Mouse (Mus musculus): ENCODE results near the gene Gm20696. TPM values are rescaled to one million over a fixed set of nuclear protein-coding genes. Genes with fewer than 3 reads are reported as not detected.

Gene Gm20696
- polyA plus RNA-seq, 1 experiment from 2014 or later, result 2.6 TPM

- 75% methylated on average over 4 of the region's 4 CpGs for WGBS
- no peak overlapping the region for H3K27ac ChIP-seq (ENCODE audit: poor library complexity, severe bottlenecking)
- no peak for ATAC-seq (ENCODE audit: insufficient number of reproducible peaks, low FRiP score)
Observed at GRCm38 (mm10) chr6:99532458-99532857, 134.1 kb downstream of the Gm20696 start.

GRCm38 (mm10) chr6:99528972-99529371, 137.6 kb downstream of the Gm20696 start:
- H3K4me1 ChIP-seq (replicated peaks), result peaks cover 8% of the 10 kb centered on the region; the same call in 1 of the 2 replicates
- no peak overlapping the region for H3K9ac ChIP-seq
- H3K4me2 ChIP-seq, result no peak overlapping the region
- H3K27ac ChIP-seq (ENCODE audit: poor library complexity, severe bottlenecking), result no peak overlapping the region
- 71% methylated on average over 2 of the region's 2 CpGs for WGBS
- peaks cover 7% of the 10 kb centered on the region for H3K9me3 ChIP-seq (replicated peaks)
- ATAC-seq (ENCODE audit: insufficient number of reproducible peaks, low FRiP score), result no peak
- no peaks in the 10 kb centered on the region for H3K27me3 ChIP-seq (replicated peaks)
- H3K4me3 ChIP-seq, result no peak overlapping the region
- H3K36me3 ChIP-seq, result peaks cover 15% of the 10 kb centered on the region

More at GRCm38 (mm10) chr6:99532458-99532857, 134.1 kb downstream of the Gm20696 start:
- no peak overlapping the region for H3K9ac ChIP-seq
- H3K4me3 ChIP-seq, result no peak overlapping the region
- no peaks in the 10 kb centered on the region for H3K27me3 ChIP-seq (replicated peaks)
- H3K4me2 ChIP-seq, result no peak overlapping the region
- H3K4me1 ChIP-seq (replicated peaks), result no peaks in the 10 kb centered on the region
- H3K9me3 ChIP-seq (replicated peaks), result peaks cover 2% of the 10 kb centered on the region
- peaks cover under 1% of the 10 kb centered on the region for H3K36me3 ChIP-seq

- Histone ChIP-seq H3K9me3 (replicated peaks) (peaks cover 7% of the 10 kb centered on the region), H3K4me1 (replicated peaks) (peaks cover 9% of the 10 kb centered on the region; the same call in 1 of the 2 replicates), H3K4me2 (no peak overlapping the region), H3K36me3 (peaks cover 15% of the 10 kb centered on the region), H3K27ac (ENCODE audit: poor library complexity, severe bottlenecking) (no peak overlapping the region), H3K4me3 (no peak overlapping the region), H3K27me3 (replicated peaks) (no peaks in the 10 kb centered on the region), H3K9ac (no peak overlapping the region)
- WGBS, result 89% methylated on average over 6 of the region's 6 CpGs
- ATAC-seq (ENCODE audit: insufficient number of reproducible peaks, low FRiP score), result no peak
Observed at GRCm38 (mm10) chr6:99527457-99528105, 139.0 kb downstream of the Gm20696 start.

GRCm38 (mm10) chr6:99525351-99525750, 141.2 kb downstream of the Gm20696 start:
- ATAC-seq (ENCODE audit: insufficient number of reproducible peaks, low FRiP score), result no peak
- Histone ChIP-seq H3K9me3 (replicated peaks) (peaks cover 7% of the 10 kb centered on the region), H3K36me3 (peaks cover 15% of the 10 kb centered on the region), H3K9ac (no peak overlapping the region), H3K27me3 (replicated peaks) (no peaks in the 10 kb centered on the region), H3K4me2 (no peak overlapping the region), H3K4me1 (replicated peaks) (peaks cover 9% of the 10 kb centered on the region; the same call in 1 of the 2 replicates), H3K4me3 (no peak overlapping the region), H3K27ac (ENCODE audit: poor library complexity, severe bottlenecking) (no peak overlapping the region)
- 63% methylated on average over 8 of the region's 8 CpGs for WGBS

- H3K9me3 ChIP-seq (replicated peaks), result peaks cover 7% of the 10 kb centered on the region
- peaks cover 9% of the 10 kb centered on the region; the same call in 1 of the 2 replicates for H3K4me1 ChIP-seq (replicated peaks)
- peak overlapping the region; percentile 90 for H3K4me3 ChIP-seq
- peak overlapping the region; percentile 100 for H3K27ac ChIP-seq (ENCODE audit: poor library complexity, severe bottlenecking)
- peak overlapping the region; percentile 84 for H3K4me2 ChIP-seq
- H3K9ac ChIP-seq, result peak overlapping the region; percentile 99
- WGBS, result 31% methylated on average over 10 of the region's 10 CpGs
- H3K27me3 ChIP-seq (replicated peaks), result no peaks in the 10 kb centered on the region
- no peak for ATAC-seq (ENCODE audit: insufficient number of reproducible peaks, low FRiP score)
- H3K36me3 ChIP-seq, result peaks cover 15% of the 10 kb centered on the region
Observed at GRCm38 (mm10) chr6:99523679-99524370, 142.8 kb downstream of the Gm20696 start.

GRCm38 (mm10) chr6:99523109-99523632, 143.4 kb downstream of the Gm20696 start:
- peak; percentile 58 for ATAC-seq (ENCODE audit: insufficient number of reproducible peaks, low FRiP score)
- under 1% methylated on average over 22 of the region's 22 CpGs for WGBS
- Histone ChIP-seq H3K4me1 (replicated peaks) (peaks cover 9% of the 10 kb centered on the region; the same call in 1 of the 2 replicates), H3K36me3 (peaks cover 15% of the 10 kb centered on the region), H3K9ac (peak overlapping the region; percentile 99), H3K27me3 (replicated peaks) (no peaks in the 10 kb centered on the region), H3K9me3 (replicated peaks) (peaks cover 7% of the 10 kb centered on the region), H3K4me2 (peak overlapping the region; percentile 84), H3K27ac (ENCODE audit: poor library complexity, severe bottlenecking) (peak overlapping the region; percentile 100), H3K4me3 (peak overlapping the region; percentile 90)

- peak within 1 kb of the TSS; percentile 100 for H3K27ac ChIP-seq (ENCODE audit: poor library complexity, severe bottlenecking)
- peak within 1 kb of the TSS; percentile 99 for H3K9ac ChIP-seq
- peak; percentile 44 for ATAC-seq (ENCODE audit: insufficient number of reproducible peaks, low FRiP score)
- H3K4me3 ChIP-seq, result peak within 1 kb of the TSS; percentile 90
- peaks cover 15% of the 10 kb centered on the region for H3K36me3 ChIP-seq
- WGBS, result under 1% methylated on average over 72 of the region's 72 CpGs
- H3K4me1 ChIP-seq (replicated peaks), result peaks cover 11% of the 10 kb centered on the region; the same call in 1 of the 2 replicates
- peak within 1 kb of the TSS; percentile 84 for H3K4me2 ChIP-seq
- H3K27me3 ChIP-seq (replicated peaks), result no peaks in the 10 kb centered on the region
- H3K9me3 ChIP-seq (replicated peaks), result peaks cover 6% of the 10 kb centered on the region
Observed at GRCm38 (mm10) chr6:99522359-99523108, 144.1 kb downstream of the Gm20696 start, which contains the start of gene Foxp1. Gene Foxp1 (minus strand): TSS chr6:99522721.

GRCm38 (mm10) chr6:99521641-99522358, 144.8 kb downstream of the Gm20696 start:
- peak; percentile 10; the same call in 1 of the 2 replicates for ATAC-seq (ENCODE audit: insufficient number of reproducible peaks, low FRiP score)
- H3K27ac ChIP-seq (ENCODE audit: poor library complexity, severe bottlenecking), result peak overlapping the region; percentile 100
- H3K9ac ChIP-seq, result peak overlapping the region; percentile 99
- H3K27me3 ChIP-seq (replicated peaks), result no peaks in the 10 kb centered on the region
- H3K36me3 ChIP-seq, result peaks cover 7% of the 10 kb centered on the region
- H3K4me3 ChIP-seq, result peak overlapping the region; percentile 90
- H3K4me1 ChIP-seq (replicated peaks), result peaks cover 12% of the 10 kb centered on the region; the same call in 1 of the 2 replicates
- peak overlapping the region; percentile 84 for H3K4me2 ChIP-seq
- H3K9me3 ChIP-seq (replicated peaks), result no peaks in the 10 kb centered on the region
- under 1% methylated on average over 64 of the region's 64 CpGs for WGBS

GRCm38 (mm10) chr6:99521038-99521640, 145.5 kb downstream of the Gm20696 start:
- WGBS, result under 1% methylated on average over 50 of the region's 54 CpGs
- Histone ChIP-seq H3K27ac (ENCODE audit: poor library complexity, severe bottlenecking) (peak overlapping the region; percentile 100), H3K27me3 (replicated peaks) (no peaks in the 10 kb centered on the region), H3K9me3 (replicated peaks) (no peaks in the 10 kb centered on the region), H3K4me2 (peak overlapping the region; percentile 84), H3K4me3 (peak overlapping the region; percentile 90), H3K36me3 (peaks cover under 1% of the 10 kb centered on the region; the same call in 1 of the 2 replicates), H3K4me1 (replicated peaks) (peaks cover 12% of the 10 kb centered on the region; the same call in 1 of the 2 replicates), H3K9ac (peak overlapping the region; percentile 99)
- peak; percentile 81 for ATAC-seq (ENCODE audit: insufficient number of reproducible peaks, low FRiP score)

- Histone ChIP-seq H3K4me3 (peak overlapping the region; percentile 90), H3K4me1 (replicated peaks) (peaks cover 11% of the 10 kb centered on the region; the same call in 1 of the 2 replicates), H3K9me3 (replicated peaks) (no peaks in the 10 kb centered on the region), H3K9ac (peak overlapping the region; percentile 99), H3K36me3 (no peaks in the 10 kb centered on the region), H3K27me3 (replicated peaks) (no peaks in the 10 kb centered on the region), H3K27ac (ENCODE audit: poor library complexity, severe bottlenecking) (peak overlapping the region; percentile 100), H3K4me2 (peak overlapping the region; percentile 84)
- WGBS, result under 1% methylated on average over 25 of the region's 27 CpGs
- ATAC-seq (ENCODE audit: insufficient number of reproducible peaks, low FRiP score), result no peak; the same call in 1 of the 2 replicates
Observed at GRCm38 (mm10) chr6:99520676-99521037, 145.9 kb downstream of the Gm20696 start.
